Mouse (Mus musculus): ENCODE measurements around the gene Sugt1.

Gene Sugt1

GRCm38 (mm10) chr14:79587139-79587851 is at the start of gene Sugt1:
Sugt1 (plus strand) TSS chr14:79587691.
- in situ Hi-C loops (cut with MboI, MseI) = loop anchor here (10.0 kb wide), 1 partner anchor 202 kb away; no protein-coding TSS in a partner anchor

GRCm38 (mm10) chr14:79537921-79538320 is 49.6 kb upstream of the Sugt1 start:
- in situ Hi-C loops (cut with MboI, MseI) = no loop called here

GRCm38 (mm10) chr14:79541606-79542005 is 45.9 kb upstream of the Sugt1 start:
- in situ Hi-C loops (cut with MboI, MseI) = loop anchor here (5.0 kb wide), 1 partner anchor 59 kb away; the partner anchor contains the start of genes Elf1 and Wbp4

GRCm38 (mm10) chr14:79549343-79549742 is 38.1 kb upstream of the Sugt1 start:
- in situ Hi-C loops (cut with MboI, MseI) = no loop called here

GRCm38 (mm10) chr14:79551929-79552328 is 35.6 kb upstream of the Sugt1 start:
- in situ Hi-C loops (cut with MboI, MseI) = loop anchor here (10.0 kb wide), 1 partner anchor 157 kb away; the partner anchor contains the start of genes Mtrf1 and Naa16

GRCm38 (mm10) chr14:79552854-79553253 is 34.6 kb upstream of the Sugt1 start:
- in situ Hi-C loops (cut with MboI, MseI) = loop anchor here (10.0 kb wide), 1 partner anchor 158 kb away; the partner anchor contains the start of genes Mtrf1 and Naa16

- in situ Hi-C loops (cut with MboI, MseI) = loop anchor here (10.0 kb wide), 1 partner anchor 163 kb away; the partner anchor contains the start of genes Mtrf1 and Naa16
Measured at GRCm38 (mm10) chr14:79557796-79558195, 29.7 kb upstream of the Sugt1 start.

GRCm38 (mm10) chr14:79562745-79563144 is 24.7 kb upstream of the Sugt1 start:
- in situ Hi-C loops (cut with MboI, MseI) = no loop called here

- in situ Hi-C loops (cut with MboI, MseI) = no loop called here
Measured at GRCm38 (mm10) chr14:79564784-79565183, 22.7 kb upstream of the Sugt1 start.

- in situ Hi-C loops (cut with MboI, MseI) = no loop called here
Measured at GRCm38 (mm10) chr14:79573482-79574191, 13.9 kb upstream of the Sugt1 start.

GRCm38 (mm10) chr14:79574361-79574760 is 13.1 kb upstream of the Sugt1 start:
- in situ Hi-C loops (cut with MboI, MseI) = no loop called here

- in situ Hi-C loops (cut with MboI, MseI) = loop anchor here (10.0 kb wide), 1 partner anchor 199 kb away; no protein-coding TSS in a partner anchor
Measured at GRCm38 (mm10) chr14:79583526-79584245, 3.8 kb upstream of the Sugt1 start.

- in situ Hi-C loops (cut with MboI, MseI) = loop anchor here (10.0 kb wide), 1 partner anchor 202 kb away; no protein-coding TSS in a partner anchor
Measured at GRCm38 (mm10) chr14:79586499-79587138, 872 bp upstream of the Sugt1 start.

- in situ Hi-C loops (cut with MboI, MseI) = loop anchor here (10.0 kb wide), 1 partner anchor 203 kb away; no protein-coding TSS in a partner anchor
Measured at GRCm38 (mm10) chr14:79587852-79588229, 350 bp downstream of the Sugt1 start.

- in situ Hi-C loops (cut with MboI, MseI) = loop anchor here (10.0 kb wide), 1 partner anchor 204 kb away; no protein-coding TSS in a partner anchor
Measured at GRCm38 (mm10) chr14:79588534-79588951, 1.1 kb downstream of the Sugt1 start.

GRCm38 (mm10) chr14:79589401-79589800 is 1.9 kb downstream of the Sugt1 start:
- in situ Hi-C loops (cut with MboI, MseI) = loop anchor here (10.0 kb wide), 1 partner anchor 205 kb away; no protein-coding TSS in a partner anchor

- in situ Hi-C loops (cut with MboI, MseI) = no loop called here
Measured at GRCm38 (mm10) chr14:79590916-79591315, 3.4 kb downstream of the Sugt1 start.

GRCm38 (mm10) chr14:79591611-79592010 is 4.1 kb downstream of the Sugt1 start:
- in situ Hi-C loops (cut with MboI, MseI) = no loop called here

GRCm38 (mm10) chr14:79594069-79594468 is 6.6 kb downstream of the Sugt1 start:
- in situ Hi-C loops (cut with MboI, MseI) = no loop called here

- in situ Hi-C loops (cut with MboI, MseI) = no loop called here
Measured at GRCm38 (mm10) chr14:79596602-79597001, 9.1 kb downstream of the Sugt1 start.

- in situ Hi-C loops (cut with MboI, MseI) = no loop called here
Measured at GRCm38 (mm10) chr14:79605881-79606280, 18.4 kb downstream of the Sugt1 start.

Data from T-helper 2 cell (primary cell).